Mouse (Mus musculus) megakaryocyte, embryonic 14.5 days (primary cell): Measurements from ENCODE around the gene Cd320. TPM values are rescaled to one million over a fixed set of nuclear protein-coding genes. Genes with fewer than 3 reads are reported as not detected.
A peak's percentile ranks its signal among the peaks of the same experiment; 100 is the strongest.
"Not testable (repeated sequence)": the region's sequence is repeated elsewhere in the genome, so short reads cannot be mapped to it uniquely, and the experiment has no call there.

ENCODE experiments used
- H3K27me3 ChIP-seq: replicated peaks from 2 replicates; pipeline ENCODE3; 2012; ENCODE audit warnings: inconsistent platforms
- H3K36me3 ChIP-seq: replicated peaks from 2 replicates; pipeline ENCODE3; 2012; ENCODE audit warnings: low read length, inconsistent platforms, mixed read lengths
- H3K4me1 ChIP-seq: 2 replicates; pipeline ENCODE4 v1.6.1; 2012; ENCODE audit warnings: inconsistent platforms
- H3K4me3 ChIP-seq: replicated peaks from 2 replicates; pipeline ENCODE3; 2012; ENCODE audit warnings: moderate library complexity, mild to moderate bottlenecking, inconsistent platforms
- H3K9me3 ChIP-seq: 2 replicates; pipeline ENCODE4 v1.6.1; 2012; ENCODE audit warnings: inconsistent platforms
- FLI1 ChIP-seq: IDR thresholded peaks from 2 replicates; pipeline ENCODE4 v1.6.1; 2012; ENCODE audit warnings: low read length, inconsistent platforms, mixed read lengths
- GATA1 ChIP-seq: IDR thresholded peaks from 3 replicates; pipeline ENCODE4 v1.6.1; 2012; ENCODE audit warnings: mixed read lengths, low read length, inconsistent platforms, borderline replicate concordance
- polyA plus RNA-seq: library from polyadenylated mRNA; stranded (reverse); fragments of >175 nt; gene quantifications from 2 replicates; pipeline ENCODE4 v1.2.3, GENCODE M21; 2012; ENCODE audit warnings: low replicate concordance; ENCODE audit not compliant: insufficient read depth

Cd320 gene
- polyA plus RNA-seq, 1 experiment: 16.0 TPM

DNA sequence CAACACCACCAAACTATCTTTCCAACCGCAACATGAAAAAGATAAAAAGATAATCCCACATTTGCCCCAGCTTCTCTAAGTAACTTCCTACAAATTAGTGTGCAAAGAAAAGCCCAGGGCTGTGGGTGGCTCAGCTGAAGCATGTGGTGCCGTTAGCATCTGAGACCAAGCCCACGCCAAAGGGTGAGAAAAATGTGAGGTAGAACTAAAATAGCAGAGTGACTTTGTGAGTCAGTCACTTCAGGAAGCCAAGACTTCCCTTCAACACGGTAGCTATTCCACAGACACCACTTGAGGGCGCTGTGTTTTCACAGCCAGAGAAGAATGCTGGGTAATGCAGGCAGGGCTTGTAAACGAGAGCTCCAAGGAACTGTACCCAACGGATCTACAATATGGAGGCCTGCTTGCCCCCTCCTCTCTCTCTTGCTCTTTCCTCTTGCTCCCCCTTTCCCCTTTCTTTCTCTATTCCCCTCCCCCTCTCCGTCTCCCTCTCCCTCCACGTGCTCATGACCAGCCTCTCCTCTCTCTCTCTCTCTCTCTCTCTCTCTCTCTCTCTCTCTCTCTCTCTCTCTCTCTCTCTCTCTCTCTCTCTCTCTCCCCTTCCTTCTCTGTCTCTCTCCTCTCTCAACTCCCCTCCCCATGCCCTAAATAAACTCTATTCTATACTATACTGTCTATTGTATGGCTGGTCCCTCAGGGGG is 22.6 kb downstream of the Cd320 start:
- peak overlapping the region; percentile 83 for H3K4me3 ChIP-seq
- no peak for TF ChIP-seq GATA1
- no peak for TF ChIP-seq FLI1
- no peaks in the 10 kb centered on the region for H3K27me3 ChIP-seq
- no peaks in the 10 kb centered on the region for H3K9me3 ChIP-seq
- H3K36me3 ChIP-seq: peaks cover 10% of the 10 kb centered on the region
- peaks cover 7% of the 10 kb centered on the region for H3K4me1 ChIP-seq

DNA sequence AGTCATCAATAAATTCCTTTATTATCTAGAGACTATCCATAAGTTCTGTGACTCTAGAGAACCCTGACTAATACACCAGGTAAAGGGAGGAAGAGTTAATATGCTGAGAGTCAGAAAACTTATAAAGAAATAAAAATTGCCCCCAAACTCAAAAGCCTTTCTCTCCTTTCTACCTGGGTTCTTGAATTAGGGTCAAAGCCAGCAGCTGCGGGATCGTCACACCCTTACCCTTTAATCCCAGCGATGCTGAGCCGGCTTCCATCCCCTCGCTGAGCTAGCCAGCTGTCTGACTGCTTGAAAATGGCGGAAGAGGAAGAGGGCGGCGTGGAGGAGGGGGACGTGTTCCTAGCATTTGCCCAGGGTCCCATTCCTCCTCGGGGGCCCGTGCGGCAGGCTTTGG is 30.6 kb downstream of the Cd320 start, which contains the start of gene Gm7029:
TSS of gene Gm7029 (plus strand) at position 301 of the 400 bp plus-strand sequence.
- peak within 1 kb of the TSS; percentile 78 for H3K4me3 ChIP-seq
- not testable (repeated sequence) for H3K4me1 ChIP-seq, H3K9me3 ChIP-seq, H3K27me3 ChIP-seq
- H3K36me3 ChIP-seq: peaks cover 17% of the 10 kb centered on the region

DNA sequence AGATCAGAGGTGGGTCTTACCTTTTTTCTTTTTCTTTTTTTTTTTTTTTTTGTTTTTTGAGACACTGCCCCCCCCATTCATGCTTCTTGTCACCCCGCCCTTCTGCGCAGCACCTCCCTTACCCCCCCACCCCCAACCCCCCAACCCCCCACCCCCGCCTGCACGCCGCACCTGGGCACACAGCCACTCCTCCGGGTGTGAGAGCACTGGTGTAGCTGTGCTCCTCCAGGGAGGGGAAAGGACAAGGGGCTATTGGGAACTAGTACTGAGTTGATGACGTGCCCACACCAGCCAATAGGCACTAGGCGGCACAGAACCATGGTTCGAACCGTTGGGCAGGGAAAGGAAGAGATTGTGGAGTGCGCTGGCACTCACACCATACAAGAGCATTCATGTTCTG is 31.5 kb downstream of the Cd320 start:
- Histone ChIP-seq H3K27me3 (no peaks in the 10 kb centered on the region), H3K36me3 (peaks cover 20% of the 10 kb centered on the region), H3K9me3 (no peaks in the 10 kb centered on the region), H3K4me1 (peaks cover 3% of the 10 kb centered on the region; the same call in 1 of the 2 replicates), H3K4me3 (peak overlapping the region; percentile 78)
- no peak for TF ChIP-seq FLI1
- no peak for TF ChIP-seq GATA1

DNA sequence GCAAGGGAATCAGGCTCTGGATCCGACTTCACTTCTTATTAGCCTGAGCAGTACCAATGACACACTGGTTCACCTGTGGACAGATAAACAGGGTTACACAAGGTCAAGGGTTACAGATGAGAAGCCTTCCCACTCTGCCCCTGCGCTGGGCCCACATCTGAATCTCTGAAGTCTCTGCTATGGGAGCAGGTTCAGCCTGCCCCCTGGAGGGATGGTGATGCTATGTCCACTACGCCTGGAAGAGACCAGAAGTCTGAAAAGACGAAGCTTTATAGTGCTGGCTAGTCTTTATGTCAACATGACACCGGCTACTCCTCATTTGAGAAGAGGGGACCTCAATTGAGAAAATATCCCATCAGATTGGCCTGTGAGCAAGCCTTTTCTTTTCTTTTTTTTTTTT is 32.9 kb downstream of the Cd320 start:
- not testable (repeated sequence) for H3K4me3 ChIP-seq, H3K4me1 ChIP-seq, H3K27me3 ChIP-seq, H3K9me3 ChIP-seq
- peaks cover 25% of the 10 kb centered on the region for H3K36me3 ChIP-seq

DNA sequence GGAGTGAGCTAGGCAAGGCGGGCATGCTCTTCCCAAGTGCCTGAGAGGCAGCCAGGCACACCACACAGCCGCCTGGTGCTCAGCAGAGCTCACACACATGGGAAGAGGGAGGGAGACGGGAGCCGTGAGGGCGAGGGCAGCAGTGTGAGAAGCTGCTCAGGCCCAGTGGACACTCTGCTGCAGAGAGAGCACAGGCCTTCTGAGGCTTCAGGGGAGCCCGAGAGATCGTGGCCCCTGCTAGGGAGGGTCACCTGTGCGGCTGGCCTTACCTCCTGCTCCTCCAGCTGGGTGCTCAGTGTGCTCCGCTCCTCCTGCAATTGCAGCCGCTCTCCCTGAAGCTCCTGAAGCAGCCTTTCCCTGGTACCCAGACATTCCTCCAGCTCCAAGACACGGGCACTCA is 41.4 kb downstream of the Cd320 start:
- H3K4me1 ChIP-seq: peaks cover 18% of the 10 kb centered on the region
- H3K27me3 ChIP-seq, H3K9me3 ChIP-seq, H3K4me3 ChIP-seq: not testable (repeated sequence)
- H3K36me3 ChIP-seq: peaks cover 35% of the 10 kb centered on the region

DNA sequence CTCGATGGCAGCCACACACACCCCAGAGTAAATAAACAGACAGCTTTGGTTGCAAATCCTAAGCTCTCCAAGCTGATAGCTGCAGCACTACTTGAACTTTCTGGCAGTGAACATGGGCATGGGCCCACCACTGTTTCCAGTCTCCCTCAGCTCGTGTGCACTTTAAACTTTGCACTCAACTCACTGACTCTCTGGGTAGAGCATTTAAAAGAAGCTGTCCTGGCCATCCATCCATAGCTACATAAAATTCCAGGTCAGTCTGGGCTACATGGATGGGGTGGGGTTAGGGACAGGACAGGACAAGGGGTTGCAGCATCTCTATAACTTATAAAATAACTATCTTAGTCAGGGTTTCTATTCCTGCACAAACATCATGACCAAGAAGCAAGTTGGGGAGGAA is 44.9 kb downstream of the Cd320 start:
- not testable (repeated sequence) for H3K4me3 ChIP-seq, H3K27me3 ChIP-seq, H3K9me3 ChIP-seq
- peaks cover 16% of the 10 kb centered on the region for H3K36me3 ChIP-seq
- H3K4me1 ChIP-seq: peaks cover 18% of the 10 kb centered on the region

DNA sequence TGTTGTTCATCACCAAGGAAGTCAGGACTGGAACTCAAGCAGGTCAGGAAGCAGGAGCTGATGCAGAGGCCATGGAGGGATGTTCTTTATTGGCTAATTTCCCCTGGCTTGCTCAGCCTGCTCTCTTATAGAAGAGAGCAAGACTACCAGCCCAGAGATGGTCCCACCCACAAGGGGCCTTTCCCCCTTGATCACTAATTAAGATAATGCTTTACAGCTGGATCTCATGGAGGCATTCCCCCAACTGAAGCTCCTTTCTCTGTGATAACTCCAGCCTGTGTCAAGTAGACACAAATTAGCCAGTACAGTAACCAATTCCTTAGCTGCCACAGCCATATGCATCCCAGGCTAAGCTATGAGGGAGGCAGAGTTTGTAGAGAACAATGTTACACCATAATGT is 45.3 kb downstream of the Cd320 start:
- Histone ChIP-seq H3K36me3 (peaks cover 14% of the 10 kb centered on the region), H3K4me1 (peaks cover 18% of the 10 kb centered on the region)
- not testable (repeated sequence) for H3K27me3 ChIP-seq, H3K9me3 ChIP-seq, H3K4me3 ChIP-seq

DNA sequence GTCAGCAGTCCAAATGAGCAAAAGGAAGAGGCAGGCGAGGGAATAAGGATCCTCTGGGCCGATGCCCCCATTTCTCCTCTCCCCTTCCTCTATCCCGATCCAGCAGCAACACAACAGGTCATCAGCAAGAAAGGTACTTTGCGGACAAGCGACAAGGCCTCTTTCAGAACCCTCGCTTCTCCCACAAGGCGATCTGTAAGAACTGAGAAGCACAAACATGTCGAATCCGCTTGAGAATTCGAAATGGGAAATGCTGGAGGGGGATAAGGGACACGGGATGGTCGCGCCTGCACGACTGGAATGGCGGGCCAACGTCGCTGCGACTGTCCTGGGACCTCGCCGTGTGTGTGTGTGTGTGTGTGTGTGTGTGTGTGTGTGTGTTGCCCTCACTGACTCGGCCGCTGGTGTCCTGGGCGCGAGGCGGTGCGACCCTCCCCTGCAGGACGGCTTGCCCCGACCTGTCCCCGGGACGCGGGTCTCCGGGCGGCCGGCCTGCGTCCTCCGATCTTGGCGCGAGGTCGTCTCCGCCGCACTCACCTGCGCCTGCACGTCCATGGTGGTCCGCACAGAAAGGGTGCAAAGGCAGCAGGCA is 47.1 kb downstream of the Cd320 start:
- H3K27me3 ChIP-seq, H3K9me3 ChIP-seq: not testable (repeated sequence)
- Histone ChIP-seq H3K4me3 (peak overlapping the region; percentile 96), H3K4me1 (peaks cover 18% of the 10 kb centered on the region), H3K36me3 (peaks cover 11% of the 10 kb centered on the region)

DNA sequence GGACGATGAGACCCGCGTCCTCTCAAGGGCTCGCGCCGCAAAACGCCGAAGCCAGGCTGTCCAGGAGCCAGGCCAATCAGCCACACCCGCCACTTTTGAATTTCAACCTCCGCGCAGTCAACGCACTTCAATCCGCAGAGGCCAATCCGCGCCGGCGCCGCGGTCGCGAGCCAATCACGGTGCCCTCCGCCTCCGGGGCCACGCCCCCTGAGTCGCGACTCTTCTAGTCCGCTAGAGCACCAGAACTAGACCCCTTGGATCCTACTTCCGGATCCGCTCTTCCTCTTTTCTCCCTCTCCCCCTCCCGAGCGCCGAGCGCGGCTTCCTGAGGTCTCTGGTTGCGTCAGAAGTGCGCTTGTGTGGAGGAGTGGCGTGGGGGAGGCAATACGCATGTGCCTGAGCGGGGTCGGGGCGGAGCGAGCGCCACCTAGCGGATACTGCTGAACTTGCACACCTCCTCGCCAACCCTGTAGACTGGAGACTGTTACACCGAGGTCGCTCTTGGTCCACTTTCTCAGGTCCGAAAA is 47.7 kb downstream of the Cd320 start, which contains the start of gene Kifc1:
TSS of gene Kifc1 (minus strand) at position 129 of the 527 bp plus-strand sequence.
- Histone ChIP-seq H3K36me3 (peaks cover 10% of the 10 kb centered on the region), H3K27me3 (no peaks in the 10 kb centered on the region), H3K9me3 (no peaks in the 10 kb centered on the region), H3K4me3 (peak within 1 kb of the TSS; percentile 96), H3K4me1 (peaks cover 18% of the 10 kb centered on the region)
- peak; percentile 75 for TF ChIP-seq FLI1
- no peak for TF ChIP-seq GATA1

DNA sequence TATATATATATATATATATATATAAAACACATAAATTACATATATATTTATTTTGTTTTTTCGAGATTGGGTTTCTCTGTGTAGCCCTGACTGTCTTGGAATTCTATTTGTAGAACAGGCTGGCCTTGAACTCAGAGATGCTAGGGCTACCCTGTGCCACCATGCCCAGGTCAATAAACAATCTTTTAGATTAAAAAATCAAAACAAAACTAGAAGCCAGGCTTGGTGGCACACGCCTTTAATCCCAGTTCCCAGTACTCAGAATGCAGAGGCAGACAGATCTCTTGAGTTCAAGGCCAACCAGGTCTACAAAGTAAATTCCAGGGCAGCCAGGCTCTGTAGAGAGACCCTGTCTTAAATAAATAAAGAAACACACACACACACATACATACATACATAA is 48.5 kb downstream of the Cd320 start:
- TF ChIP-seq FLI1 (no peak), GATA1 (no peak)
- Histone ChIP-seq H3K27me3 (no peaks in the 10 kb centered on the region), H3K4me3 (no peak overlapping the region), H3K9me3 (no peaks in the 10 kb centered on the region), H3K4me1 (peaks cover 18% of the 10 kb centered on the region), H3K36me3 (peaks cover 3% of the 10 kb centered on the region)

DNA sequence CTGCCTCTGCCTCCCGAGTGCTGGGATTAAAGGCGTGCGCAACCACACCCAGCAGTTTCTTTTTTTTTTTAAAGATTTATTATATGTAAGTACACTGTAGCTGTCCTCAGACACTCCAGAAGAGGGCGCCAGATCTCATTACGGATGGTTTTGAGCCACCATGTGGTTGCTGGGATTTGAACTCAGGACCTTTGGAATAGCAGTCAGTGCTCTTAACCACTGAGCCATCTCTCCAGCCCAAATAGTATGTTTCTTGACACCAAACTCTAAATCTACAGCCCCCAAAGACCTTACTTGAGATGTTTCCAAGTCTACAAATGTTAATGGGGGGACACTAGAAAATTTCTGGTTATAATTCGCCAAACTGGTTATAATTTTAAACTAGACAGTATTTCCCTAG is 49.0 kb downstream of the Cd320 start:
- H3K27me3 ChIP-seq, H3K4me3 ChIP-seq, H3K9me3 ChIP-seq, H3K36me3 ChIP-seq: not testable (repeated sequence)
- H3K4me1 ChIP-seq: peaks cover 18% of the 10 kb centered on the region
